Comparison of ENCODE assay signal across 11 mouse cellular contexts in genomic region chr15:87367381-87367780, GRCm38 (mm10).
DNase-seq lines count a peak whose midpoint lies in the region; ATAC-seq and TF ChIP-seq lines count a peak whose summit lies in the region.
"Had no signal": no experiment of that assay in that cellular context is flagged by ENCODE, and none has a peak within 500 bp of the region (broad histone marks: within the 10 kb centered on the region; RNA-seq: fewer than 3 reads in every experiment).

No protein-coding gene starts in this region.

- TF ChIP-seq EP300 in heart, adult 2 months (IDR thresholded peaks at IDR 0.05; ENCODE audit: insufficient read depth, low read depth, low read length): no peak
- no peak for TF ChIP-seq EP300 in MEL (IDR thresholded peaks at IDR 0.05; ENCODE audit: low read depth in 1 of 2, low read length in 2 of 2)
- no peak for TF ChIP-seq EP300 in liver, embryonic 14.5 days (IDR thresholded peaks at IDR 0.05; ENCODE audit: low read depth)

- no peak overlapping the region for H3K9ac ChIP-seq in heart, adult 2 months (ENCODE audit: low read depth, low read length)
- no peak overlapping the region for H3K9ac ChIP-seq in MEL (ENCODE audit: control insufficient read depth, low read depth, low read length, poor library complexity, severe bottlenecking)
- no peak overlapping the region for H3K9ac ChIP-seq in liver, embryonic 14.5 days (replicated peaks)
- H3K9ac ChIP-seq: lung, embryonic 15.5 days had no signal

- no peaks in the 10 kb centered on the region for H3K4me1 ChIP-seq in heart, adult 2 months (ENCODE audit: control insufficient read depth, insufficient read depth, low read length)
- H3K4me1 ChIP-seq in lung, adult 2 months (ENCODE audit: control insufficient read depth, insufficient read depth, low read length): no peaks in the 10 kb centered on the region
- H3K4me1 ChIP-seq in MEL (ENCODE audit: control insufficient read depth in 1 of 2, insufficient read depth in 2 of 2, low read length in 2 of 2): no peaks in the 10 kb centered on the region
- no peaks in the 10 kb centered on the region for H3K4me1 ChIP-seq in liver, embryonic 14.5 days (replicated peaks; ENCODE audit: control insufficient read depth in 2 of 2, insufficient read depth in 2 of 2, low read length in 1 of 2)
- H3K4me1 ChIP-seq: lung, embryonic 15.5 days had no signal

- no peak for ATAC-seq in liver, embryonic 14.5 days (ENCODE audit: insufficient read depth)

- no peak overlapping the region for H3K27ac ChIP-seq in heart, adult 2 months
- H3K27ac ChIP-seq in MEL (ENCODE audit: control insufficient read depth, low read depth, low read length): no peak overlapping the region
- H3K27ac ChIP-seq in liver, embryonic 14.5 days: no peak overlapping the region
- H3K27ac ChIP-seq: lung, embryonic 15.5 days had no signal

- no peaks in the 10 kb centered on the region for H3K27me3 ChIP-seq in heart, adult 2 months (ENCODE audit: control insufficient read depth, insufficient read depth, low read length)
- no peaks in the 10 kb centered on the region for H3K27me3 ChIP-seq in MEL (ENCODE audit: control insufficient read depth in 1 of 2, insufficient read depth in 2 of 2, low read length in 2 of 2)
- no peaks in the 10 kb centered on the region for H3K27me3 ChIP-seq in liver, embryonic 14.5 days (ENCODE audit: control insufficient read depth, insufficient read depth, low read length)
- H3K27me3 ChIP-seq: lung, embryonic 15.5 days had no signal

- no peaks in the 10 kb centered on the region for H3K9me3 ChIP-seq in MEL (replicated peaks; ENCODE audit: insufficient read depth, low read length)
- no peaks in the 10 kb centered on the region; the same call in 1 of the 2 replicates for H3K9me3 ChIP-seq in liver, embryonic 14.5 days (ENCODE audit: control insufficient read depth, low read length)
- H3K9me3 ChIP-seq: lung, embryonic 15.5 days had no signal

- TF ChIP-seq CTCF in heart, adult 2 months (IDR thresholded peaks at IDR 0.05): peak; percentile 47
- TF ChIP-seq CTCF in lung, adult 2 months (IDR thresholded peaks at IDR 0.05; ENCODE audit: insufficient read depth, low read length): peak; percentile 4; the same call in 1 of the 2 replicates
- TF ChIP-seq CTCF in MEL (IDR thresholded peaks at IDR 0.05 in 2 of 3, conservative IDR thresholded peaks at IDR 0.05 in 1 of 3; ENCODE audit: control insufficient read depth in 1 of 3, insufficient read depth in 1 of 3, low read depth in 2 of 3, low read length in 3 of 3, poor library complexity in 1 of 3, severe bottlenecking in 1 of 3): peak; percentile 40 to 53 (median 49)
- TF ChIP-seq CTCF in liver, embryonic 14.5 days (IDR thresholded peaks at IDR 0.05; ENCODE audit: low read depth): peak; percentile 58

- intact Hi-C loops in heart, adult 2 months (cut with DNase I): loop anchor here (10.0 kb wide), 1 partner anchor 177 kb away; the partner anchor contains the start of gene Fam19a5

- no peak overlapping the region for H3K4me2 ChIP-seq in liver, embryonic 14.5 days (ENCODE audit: low read depth)
- H3K4me2 ChIP-seq: lung, embryonic 15.5 days had no signal

- 45% methylated on average over 5 of the region's 5 CpGs for WGBS in heart, adult 2 months
- WGBS in lung, adult 2 months: 39% methylated on average over 5 of the region's 5 CpGs
- 35% methylated on average over 5 of the region's 5 CpGs for WGBS in liver, embryonic 14.5 days (ENCODE audit: insufficient replicate concordance)

- peak; percentile 36 for TF ChIP-seq RAD21 in MEL (IDR thresholded peaks at IDR 0.05; ENCODE audit: low read depth, low read length)

- no peak overlapping the region for H3K4me3 ChIP-seq in heart, adult 2 months
- H3K4me3 ChIP-seq in lung, adult 2 months (replicated peaks; ENCODE audit: extremely low read depth, low read depth, low read length): no peak overlapping the region
- H3K4me3 ChIP-seq in MEL (ENCODE audit: control insufficient read depth in 1 of 2, insufficient read depth in 1 of 2, low read depth in 2 of 2, low read length in 2 of 2): no peak overlapping the region
- H3K4me3 ChIP-seq in liver, embryonic 14.5 days (ENCODE audit: insufficient read depth in 1 of 2, low read depth in 2 of 2, low read length in 2 of 2): no peak overlapping the region
- H3K4me3 ChIP-seq: lung, embryonic 15.5 days; myocyte had no signal

- H3K79me2 ChIP-seq in heart, adult 2 months (replicated peaks; ENCODE audit: control insufficient read depth, insufficient read depth, low read length): no peaks in the 10 kb centered on the region
- no peaks in the 10 kb centered on the region for H3K79me2 ChIP-seq in MEL (ENCODE audit: control insufficient read depth, insufficient read depth, low read length, poor library complexity)

- DNase-seq in heart, adult 2 months: no peak
- no peak for DNase-seq in heart, adult 9 months (ENCODE audit: low spot score in 2 of 2)
- DNase-seq in lung, adult 2 months: no peak
- DNase-seq in lung, postnatal 10 days: no peak
- DNase-seq in MEL (ENCODE audit: low read depth, low spot score): peak; percentile 32
- no peak for DNase-seq in liver, embryonic 14.5 days (ENCODE audit: low read depth in 3 of 3, low spot score in 3 of 3)
- no peak for DNase-seq in spleen, postnatal 36 days (ENCODE audit: low spot score in 2 of 2)
- no peak for DNase-seq in layer of hippocampus, adult 18-20 months (ENCODE audit: low spot score in 2 of 2)
- DNase-seq: heart, postnatal 14 days had no signal

- TF ChIP-seq POLR2A in heart, adult 2 months (IDR thresholded peaks at IDR 0.05; ENCODE audit: insufficient read depth, low read depth, low read length): no peak
- TF ChIP-seq POLR2A in lung, adult 2 months (IDR thresholded peaks at IDR 0.05; ENCODE audit: borderline replicate concordance, extremely low read depth, low read depth, low read length): no peak
- no peak for TF ChIP-seq POLR2A in MEL (IDR thresholded peaks at IDR 0.05; ENCODE audit: control insufficient read depth in 1 of 2, insufficient read depth in 1 of 2, low read depth in 1 of 2, low read length in 2 of 2, poor library complexity in 1 of 2)

- no peaks in the 10 kb centered on the region for H3K36me3 ChIP-seq in heart, adult 2 months (ENCODE audit: control insufficient read depth, insufficient read depth, low read length)
- no peaks in the 10 kb centered on the region for H3K36me3 ChIP-seq in MEL (ENCODE audit: control insufficient read depth in 1 of 2, insufficient read depth in 2 of 2, low read length in 2 of 2)
- H3K36me3 ChIP-seq in liver, embryonic 14.5 days (replicated peaks; ENCODE audit: control insufficient read depth, insufficient read depth, low read depth): no peaks in the 10 kb centered on the region
- H3K36me3 ChIP-seq: lung, embryonic 15.5 days had no signal

TF ChIP-seq in MEL, 35 proteins besides CTCF, POLR2A, EP300 and RAD21:
- TF ChIP-seq CHD1 (IDR thresholded peaks at IDR 0.05; ENCODE audit: low read depth, low read length) (no peak), UBTF (IDR thresholded peaks at IDR 0.05; ENCODE audit: borderline replicate concordance, insufficient read depth, low read depth, low read length) (no peak), SMC3 (IDR thresholded peaks at IDR 0.05; ENCODE audit: low read depth, low read length) (peak; percentile 49)
TF ChIP-seq in MEL: peak in this region for 1.

Comparison
In these comparisons a context has a peak if more than half of its experiments do, and no peak if none do; other contexts are left out.
1. CTCF ChIP-seq: peak in every context shown above with its lines; median percentile 58 in liver, embryonic 14.5 days; 49 in MEL; 47 in heart, adult 2 months; 4 in lung, adult 2 months.